Mouse (Mus musculus): ENCODE data around the gene Tmem179. TPM values are rescaled to one million over a fixed set of nuclear protein-coding genes. Genes with fewer than 3 reads are reported as not detected.

The Tmem179 gene
- 35.3 and 36.6 TPM in 2 replicates for polyA plus RNA-seq (2015; fragmentation: Nextera tagmentation; extraction: Ambion mirVana)

DNA sequence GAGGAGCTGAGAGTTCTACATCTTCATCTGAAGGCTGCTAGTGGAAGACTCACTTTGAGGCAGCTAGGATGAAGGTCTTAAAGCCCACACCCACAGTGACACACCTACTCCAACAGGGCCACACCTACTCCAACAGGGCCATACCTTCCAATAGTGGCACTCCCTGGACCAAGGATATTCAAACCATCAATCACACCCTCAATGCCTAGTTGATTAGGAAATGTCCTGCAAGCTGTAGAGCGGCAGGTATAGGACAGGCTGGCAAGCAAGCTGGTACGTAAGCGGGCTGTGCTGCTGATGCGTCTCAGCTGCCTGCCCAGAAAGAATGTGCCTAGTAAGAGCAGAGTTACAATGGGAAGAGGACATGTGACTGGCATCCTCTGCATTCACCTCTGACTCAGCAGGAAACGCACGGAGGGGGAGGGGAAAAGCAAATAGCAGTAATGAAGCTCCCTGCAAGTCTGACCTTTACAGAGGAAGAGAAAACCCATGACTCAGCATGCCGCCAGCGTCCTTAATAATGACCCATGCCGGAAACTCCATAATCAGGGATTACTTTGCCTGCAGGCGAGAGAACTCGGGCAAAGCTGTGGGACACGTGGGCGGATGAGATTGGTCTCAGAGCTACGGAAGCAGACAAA is at the start of gene Tmem179:
Gene Tmem179, minus strand, starts transcription at position 51 of the 641 bp plus-strand sequence.
- 18% methylated on average over 14 of the region's 14 CpGs for WGBS
- Histone ChIP-seq H3K27me3 (peaks cover 13% of the 10 kb centered on the region), H3K9me3 (no peaks in the 10 kb centered on the region), H3K9ac (no peak within 1 kb of the TSS), H3K4me3 (no peak within 1 kb of the TSS), H3K27ac (replicated peaks) (no peak within 1 kb of the TSS), H3K36me3 (no peaks in the 10 kb centered on the region), H3K4me1 (replicated peaks) (peaks cover 22% of the 10 kb centered on the region), H3K4me2 (peak within 1 kb of the TSS; percentile 30)
- ATAC-seq (ENCODE audit: low read depth) = peak; percentile 63; the same call in 1 of the 2 replicates

DNA sequence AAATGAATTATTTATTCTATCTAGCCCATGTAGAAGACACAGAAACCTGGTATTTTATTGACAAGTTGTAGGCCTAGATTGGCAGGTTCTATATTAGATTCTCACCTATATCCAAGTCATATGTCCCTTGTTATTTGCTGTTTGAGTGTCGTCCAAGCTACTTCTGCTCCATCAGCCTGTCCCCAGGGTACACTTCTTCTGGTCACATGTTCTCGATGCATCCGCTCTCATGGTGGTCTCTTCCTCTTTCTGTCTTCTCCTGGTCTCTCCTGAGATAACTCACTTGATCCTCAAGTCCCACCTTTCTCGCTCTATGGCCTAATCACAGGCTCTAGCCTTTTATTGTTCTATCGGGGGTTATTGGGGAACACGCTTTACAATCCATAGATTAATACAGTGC is 46.5 kb upstream of the Tmem179 start:
- H3K4me3 ChIP-seq = no peak overlapping the region
- H3K27me3 ChIP-seq = no peaks in the 10 kb centered on the region
- no peaks in the 10 kb centered on the region for H3K4me1 ChIP-seq (replicated peaks)
- no peaks in the 10 kb centered on the region for H3K36me3 ChIP-seq
- WGBS = 84% methylated on average over 6 of the region's 6 CpGs
- no peak for ATAC-seq (ENCODE audit: low read depth)
- H3K4me2 ChIP-seq = no peak overlapping the region
- no peaks in the 10 kb centered on the region for H3K9me3 ChIP-seq
- no peak overlapping the region for H3K27ac ChIP-seq (replicated peaks)
- no peak overlapping the region for H3K9ac ChIP-seq

- Histone ChIP-seq H3K4me1 (replicated peaks) (no peaks in the 10 kb centered on the region), H3K4me3 (no peak overlapping the region), H3K27me3 (no peaks in the 10 kb centered on the region), H3K4me2 (no peak overlapping the region), H3K36me3 (no peaks in the 10 kb centered on the region), H3K9me3 (no peaks in the 10 kb centered on the region), H3K27ac (replicated peaks) (no peak overlapping the region), H3K9ac (no peak overlapping the region)
- WGBS = 76% methylated on average over 5 of the region's 5 CpGs
- ATAC-seq (ENCODE audit: low read depth) = no peak
Measured at GRCm38 (mm10) chr12:112562462-112562861, 45.9 kb upstream of the Tmem179 start.

DNA sequence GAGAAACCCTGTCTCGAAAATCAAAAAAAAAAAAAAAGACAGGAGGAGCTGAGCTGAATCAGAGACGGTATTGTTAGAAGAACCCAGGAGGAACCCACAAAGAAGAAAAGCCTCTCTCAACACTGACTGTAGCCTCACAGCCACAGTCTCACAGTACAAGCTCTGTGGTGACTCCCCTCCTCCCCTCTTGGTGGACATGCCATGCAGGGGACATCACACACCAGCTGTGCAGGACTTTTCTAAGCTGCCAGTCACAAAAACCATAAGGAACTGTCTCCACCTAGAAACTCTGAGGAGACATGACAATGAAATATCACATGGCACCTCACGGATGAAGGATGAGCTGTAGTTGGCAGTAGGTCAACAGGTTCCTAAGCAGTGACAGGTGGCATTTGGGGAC is 44.6 kb upstream of the Tmem179 start:
- Histone ChIP-seq H3K27me3 (no peaks in the 10 kb centered on the region), H3K4me3 (no peak overlapping the region), H3K36me3 (no peaks in the 10 kb centered on the region), H3K4me2 (no peak overlapping the region), H3K9ac (no peak overlapping the region), H3K27ac (replicated peaks) (no peak overlapping the region), H3K9me3 (no peaks in the 10 kb centered on the region), H3K4me1 (replicated peaks) (no peaks in the 10 kb centered on the region)
- ATAC-seq (ENCODE audit: low read depth) = no peak
- 67% methylated on average over 3 of the region's 3 CpGs for WGBS

DNA sequence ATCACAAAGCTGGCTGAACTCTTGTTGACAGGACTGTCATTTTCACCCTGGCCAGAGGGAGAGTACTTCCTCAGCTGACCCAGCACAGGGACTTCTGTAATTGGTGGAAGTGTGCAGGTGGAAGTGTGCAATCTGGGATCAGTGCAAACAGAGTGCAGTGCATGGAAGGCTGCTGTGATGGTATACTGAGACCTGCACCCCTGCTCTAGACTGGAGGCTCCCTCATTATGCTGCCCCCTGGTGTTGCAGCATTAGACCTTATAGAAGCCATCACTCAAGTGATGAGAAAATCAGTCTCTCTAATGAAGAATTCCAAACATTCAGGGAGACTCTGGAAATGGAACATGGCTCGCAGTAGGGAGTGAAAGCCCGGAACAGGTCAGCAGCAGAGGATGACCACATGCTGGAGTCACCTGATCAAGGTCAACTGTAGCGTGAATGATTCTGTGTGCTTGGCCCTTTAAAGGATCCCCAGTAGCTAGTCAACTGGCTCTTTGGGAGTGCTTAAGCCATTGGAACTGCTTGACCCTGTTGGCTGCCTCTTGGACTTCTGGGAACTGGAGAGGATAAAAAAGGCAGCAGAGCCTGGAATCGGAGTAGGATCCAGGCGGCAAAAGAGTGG is 43.7 kb upstream of the Tmem179 start:
- Histone ChIP-seq H3K27me3 (no peaks in the 10 kb centered on the region), H3K9ac (no peak overlapping the region), H3K9me3 (no peaks in the 10 kb centered on the region), H3K4me2 (no peak overlapping the region), H3K4me1 (replicated peaks) (no peaks in the 10 kb centered on the region), H3K4me3 (no peak overlapping the region), H3K27ac (replicated peaks) (no peak overlapping the region), H3K36me3 (no peaks in the 10 kb centered on the region)
- 72% methylated on average over 3 of the region's 5 CpGs for WGBS
- ATAC-seq (ENCODE audit: low read depth) = no peak

GRCm38 (mm10) chr12:112559671-112560070 is 43.1 kb upstream of the Tmem179 start:
- H3K9ac ChIP-seq = no peak overlapping the region
- WGBS = 73% methylated on average over 6 of the region's 6 CpGs
- no peak overlapping the region for H3K4me3 ChIP-seq
- no peaks in the 10 kb centered on the region for H3K4me1 ChIP-seq (replicated peaks)
- H3K4me2 ChIP-seq = no peak overlapping the region
- ATAC-seq (ENCODE audit: low read depth) = no peak
- no peaks in the 10 kb centered on the region for H3K36me3 ChIP-seq
- no peaks in the 10 kb centered on the region for H3K9me3 ChIP-seq
- H3K27me3 ChIP-seq = no peaks in the 10 kb centered on the region
- H3K27ac ChIP-seq (replicated peaks) = no peak overlapping the region

DNA sequence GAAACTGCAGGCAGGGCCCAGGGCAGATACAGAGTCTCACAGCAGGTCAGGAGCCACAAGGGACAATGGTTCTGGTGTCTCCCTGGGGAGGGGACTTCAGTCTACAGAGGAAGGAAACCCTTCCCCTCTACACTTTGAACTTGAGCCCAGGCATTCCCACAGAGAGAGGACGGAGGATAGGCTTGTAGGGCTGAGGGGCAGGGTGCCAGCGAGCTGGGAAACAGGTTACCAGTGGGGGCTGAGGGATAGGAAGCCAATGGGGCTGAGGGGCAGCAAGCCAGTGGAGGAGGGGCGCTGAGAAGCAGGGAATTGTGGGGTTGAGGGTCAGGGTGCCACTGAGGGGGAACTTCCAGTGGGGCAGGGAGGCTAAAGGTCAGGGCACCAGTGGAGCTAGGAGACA is 42.7 kb upstream of the Tmem179 start:
- H3K27me3 ChIP-seq = 0 out of 2 replicates have a peak, but pooled peaks cover 2% of the 10 kb centered on the region
- no peak overlapping the region for H3K27ac ChIP-seq (replicated peaks)
- H3K9me3 ChIP-seq = no peaks in the 10 kb centered on the region
- no peak overlapping the region for H3K4me3 ChIP-seq
- no peaks in the 10 kb centered on the region for H3K4me1 ChIP-seq (replicated peaks)
- no peak for ATAC-seq (ENCODE audit: low read depth)
- no peak overlapping the region for H3K9ac ChIP-seq
- 39% methylated on average over 3 of the region's 3 CpGs for WGBS
- H3K36me3 ChIP-seq = no peaks in the 10 kb centered on the region
- no peak overlapping the region for H3K4me2 ChIP-seq

- Histone ChIP-seq H3K4me3 (no peak overlapping the region), H3K27ac (replicated peaks) (no peak overlapping the region), H3K27me3 (0 out of 2 replicates have a peak, but pooled peaks cover 7% of the 10 kb centered on the region), H3K36me3 (no peaks in the 10 kb centered on the region), H3K4me2 (no peak overlapping the region), H3K9me3 (no peaks in the 10 kb centered on the region), H3K4me1 (replicated peaks) (peaks cover 6% of the 10 kb centered on the region; the same call in 1 of the 2 replicates), H3K9ac (no peak overlapping the region)
- ATAC-seq (ENCODE audit: low read depth) = no peak
- WGBS = 72% methylated on average over 5 of the region's 5 CpGs
Measured at GRCm38 (mm10) chr12:112557219-112557618, 40.7 kb upstream of the Tmem179 start.

- Histone ChIP-seq H3K4me1 (replicated peaks) (peaks cover 10% of the 10 kb centered on the region), H3K27me3 (0 out of 2 replicates have a peak, but pooled peaks cover 7% of the 10 kb centered on the region), H3K36me3 (no peaks in the 10 kb centered on the region), H3K27ac (replicated peaks) (no peak overlapping the region), H3K4me2 (no peak overlapping the region), H3K9ac (no peak overlapping the region), H3K4me3 (no peak overlapping the region), H3K9me3 (no peaks in the 10 kb centered on the region)
- ATAC-seq (ENCODE audit: low read depth) = no peak
- WGBS = 81% methylated on average over 9 of the region's 9 CpGs
Measured at GRCm38 (mm10) chr12:112556531-112557060, 40.0 kb upstream of the Tmem179 start.

DNA sequence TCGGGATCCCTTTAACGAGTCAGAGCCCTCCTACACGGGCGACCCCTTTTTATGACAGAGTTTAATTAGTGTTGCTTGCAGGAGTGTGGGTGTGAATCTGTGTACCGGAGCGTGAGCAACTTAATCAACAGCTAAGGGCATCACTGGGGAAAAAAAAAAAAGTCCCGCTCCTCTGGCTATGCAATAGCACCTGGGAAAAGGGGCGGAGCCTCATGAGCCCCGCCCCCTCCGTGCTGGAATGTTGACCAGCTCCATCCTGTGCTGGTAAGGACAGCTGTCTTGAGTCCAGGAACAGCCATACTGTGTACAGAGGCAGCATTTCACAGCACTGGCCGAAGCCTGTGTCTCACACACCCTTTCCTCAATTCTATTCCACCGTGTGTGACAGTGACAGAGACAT is 38.4 kb upstream of the Tmem179 start:
- H3K9me3 ChIP-seq = no peaks in the 10 kb centered on the region
- ATAC-seq (ENCODE audit: low read depth) = no peak
- no peak overlapping the region for H3K4me2 ChIP-seq
- H3K27me3 ChIP-seq = 0 out of 2 replicates have a peak, but pooled peaks cover 7% of the 10 kb centered on the region
- no peaks in the 10 kb centered on the region for H3K36me3 ChIP-seq
- no peak overlapping the region for H3K27ac ChIP-seq (replicated peaks)
- H3K4me3 ChIP-seq = no peak overlapping the region
- WGBS = 25% methylated on average over 12 of the region's 12 CpGs
- peaks cover 14% of the 10 kb centered on the region for H3K4me1 ChIP-seq (replicated peaks)
- H3K9ac ChIP-seq = no peak overlapping the region

GRCm38 (mm10) chr12:112552520-112552919 is 36.0 kb upstream of the Tmem179 start:
- H3K27ac ChIP-seq (replicated peaks) = 0 out of 2 replicates have a peak overlapping the region, but pooled peaks have one; percentile 38
- H3K4me2 ChIP-seq = no peak overlapping the region
- peaks cover 14% of the 10 kb centered on the region for H3K4me1 ChIP-seq (replicated peaks)
- H3K4me3 ChIP-seq = no peak overlapping the region
- H3K9me3 ChIP-seq = no peaks in the 10 kb centered on the region
- H3K9ac ChIP-seq = no peak overlapping the region
- H3K36me3 ChIP-seq = no peaks in the 10 kb centered on the region
- H3K27me3 ChIP-seq = 0 out of 2 replicates have a peak, but pooled peaks cover 7% of the 10 kb centered on the region
- 66% methylated on average over 5 of the region's 5 CpGs for WGBS
- no peak for ATAC-seq (ENCODE audit: low read depth)

DNA sequence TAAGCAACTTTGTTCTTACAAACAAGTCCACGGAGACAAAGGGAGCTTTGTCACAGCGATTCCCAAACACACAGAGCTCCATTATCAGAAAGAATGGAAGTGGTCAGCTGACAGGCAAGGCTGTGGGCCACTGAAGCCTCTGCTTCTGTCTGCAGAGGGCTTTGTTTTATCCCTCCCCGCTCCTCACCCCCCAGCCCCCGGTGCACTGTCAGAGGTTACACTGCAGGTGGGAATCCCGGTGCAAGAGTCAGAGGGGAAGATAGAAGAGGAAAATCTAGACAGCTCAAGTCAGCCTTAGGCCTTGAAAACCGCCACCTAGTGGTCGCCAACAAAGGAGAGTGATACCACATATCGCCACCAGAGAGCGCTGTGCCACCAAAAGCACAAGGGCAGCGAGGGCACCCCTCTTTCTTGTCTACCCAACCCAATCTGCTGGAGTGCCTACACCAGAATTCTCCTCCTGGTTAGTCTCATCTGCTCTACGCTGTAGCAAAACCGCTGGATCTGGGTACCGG is 35.4 kb upstream of the Tmem179 start:
- Histone ChIP-seq H3K4me1 (replicated peaks) (peaks cover 14% of the 10 kb centered on the region), H3K27ac (replicated peaks) (peak overlapping the region; percentile 64; the same call in 1 of the 2 replicates), H3K4me3 (no peak overlapping the region), H3K9ac (no peak overlapping the region), H3K4me2 (0 out of 2 replicates have a peak overlapping the region, but pooled peaks have one; percentile 11), H3K36me3 (no peaks in the 10 kb centered on the region), H3K9me3 (no peaks in the 10 kb centered on the region), H3K27me3 (0 out of 2 replicates have a peak, but pooled peaks cover 7% of the 10 kb centered on the region)
- ATAC-seq (ENCODE audit: low read depth) = peak; percentile 71
- 7% methylated on average over 13 of the region's 13 CpGs for WGBS

Measured in neural tube, embryonic 13.5 days (tissue).